Mouse (Mus musculus): ENCODE data around the gene Pin1rt1. TPM values are rescaled to one million over a fixed set of nuclear protein-coding genes. Genes with fewer than 3 reads are reported as not detected.

Gene Pin1rt1
- total RNA-seq, 2 experiments from 2014 or later = not detected

DNA sequence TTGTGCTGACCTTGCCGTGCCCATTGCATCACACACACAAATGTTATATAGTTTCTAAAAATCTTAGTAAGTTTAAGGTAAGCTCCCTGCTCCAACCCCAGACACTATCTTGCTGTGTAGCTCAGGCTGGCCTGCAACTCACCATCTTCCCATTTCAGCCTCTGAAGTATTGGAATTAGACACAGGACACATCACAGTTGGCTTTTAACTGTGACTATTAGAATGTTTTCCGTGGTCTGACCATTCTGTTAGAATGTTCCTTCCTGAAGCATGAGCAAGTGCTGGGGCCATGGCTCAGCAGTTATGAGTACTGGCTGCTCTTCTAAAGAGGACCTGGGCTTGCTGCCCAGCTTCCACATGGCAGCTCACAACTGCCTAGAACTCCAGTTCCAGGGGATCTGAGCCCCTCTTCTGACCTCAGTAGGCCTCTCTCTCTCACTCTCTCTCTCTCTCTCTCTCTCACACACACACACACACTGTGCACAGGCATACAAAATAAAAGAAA lies 1.1 kb upstream of the Pin1rt1 start:
- no peak for ATAC-seq (replicated peaks; ENCODE audit: low FRiP score, low TSS enrichment, poor library complexity, severe bottlenecking)

DNA sequence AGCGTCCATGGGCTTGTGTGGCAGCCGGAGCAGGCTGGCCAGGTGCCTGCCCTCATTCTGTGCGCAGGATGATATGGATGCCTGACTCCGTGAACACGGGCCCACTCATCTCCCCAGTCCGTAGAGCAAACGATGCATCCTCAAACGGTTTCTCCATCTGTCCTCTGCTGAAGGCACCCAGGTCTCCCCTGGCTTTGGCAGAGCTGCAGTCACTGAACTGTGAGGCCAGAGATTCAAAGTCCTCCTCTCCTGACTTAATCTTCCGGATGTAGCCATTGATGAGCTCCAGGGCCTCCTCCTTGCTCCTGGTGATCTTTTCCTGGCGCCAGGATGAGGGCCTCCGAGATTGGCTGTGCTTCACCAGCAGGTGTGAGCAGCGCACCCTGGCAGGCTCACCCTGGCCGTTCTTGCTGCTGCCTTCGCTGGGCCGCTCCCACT lies 1.9 kb downstream of the Pin1rt1 start:
- ATAC-seq (replicated peaks; ENCODE audit: low FRiP score, low TSS enrichment, poor library complexity, severe bottlenecking) = no peak

- ATAC-seq (replicated peaks; ENCODE audit: low FRiP score, low TSS enrichment, poor library complexity, severe bottlenecking) = no peak; the same call in 1 of the 2 replicates
Measured at GRCm38 (mm10) chr2:104712486-104712809, 3.7 kb downstream of the Pin1rt1 start.

DNA sequence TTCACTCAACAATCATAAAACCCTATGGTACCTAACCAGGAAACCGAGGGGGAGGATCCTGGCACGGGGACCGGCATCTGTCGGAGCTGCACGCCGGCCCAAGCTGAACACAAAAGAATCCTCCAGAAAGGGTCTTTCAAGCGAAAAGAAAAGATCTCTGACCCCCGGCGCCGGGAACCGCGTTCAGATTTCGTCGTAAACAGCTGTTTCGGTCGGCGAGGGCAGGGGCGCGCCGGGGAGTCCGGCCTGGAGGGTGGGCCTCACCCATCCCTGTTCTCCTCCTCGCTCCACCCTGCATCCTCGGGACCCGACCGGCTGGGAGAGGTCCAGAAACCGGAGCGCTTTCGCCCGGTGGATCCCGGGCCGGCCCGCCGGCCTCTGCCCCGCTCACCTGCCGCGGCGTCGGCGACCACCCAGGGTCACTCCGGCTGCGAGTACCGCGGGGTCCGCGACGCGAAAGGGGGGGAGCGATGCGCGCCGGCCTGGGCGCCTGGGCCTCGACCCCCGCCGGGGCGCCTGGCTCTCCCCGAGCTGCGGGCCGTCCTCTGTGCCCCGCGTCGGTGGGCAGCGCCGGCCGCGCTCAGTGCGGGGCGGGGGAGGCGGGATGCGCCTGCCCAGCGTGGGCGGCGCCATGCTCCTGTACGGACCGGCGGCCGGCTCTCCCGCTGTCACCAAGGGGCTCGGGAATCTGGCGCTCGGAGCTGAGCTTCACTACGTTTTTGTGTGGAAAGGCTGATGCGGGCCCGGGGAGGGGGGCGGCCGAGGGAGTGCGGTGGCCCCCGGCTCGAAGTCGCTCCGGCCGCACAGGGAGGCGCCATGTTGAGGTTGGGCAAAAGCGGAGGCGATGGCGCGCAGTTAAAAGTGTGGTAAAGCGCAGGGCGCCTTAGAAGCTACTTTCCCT lies 4.3 kb downstream of the Pin1rt1 start, which contains the start of gene Tcp11l1:
Tcp11l1 (minus strand) TSS at position 585 of the 901 bp plus-strand sequence.
- ATAC-seq (replicated peaks; ENCODE audit: low FRiP score, low TSS enrichment, poor library complexity, severe bottlenecking) = peak; percentile 71

- no peak for ATAC-seq (replicated peaks; ENCODE audit: low FRiP score, low TSS enrichment, poor library complexity, severe bottlenecking)
Measured at GRCm38 (mm10) chr2:104710670-104711370, 5.4 kb downstream of the Pin1rt1 start.

DNA sequence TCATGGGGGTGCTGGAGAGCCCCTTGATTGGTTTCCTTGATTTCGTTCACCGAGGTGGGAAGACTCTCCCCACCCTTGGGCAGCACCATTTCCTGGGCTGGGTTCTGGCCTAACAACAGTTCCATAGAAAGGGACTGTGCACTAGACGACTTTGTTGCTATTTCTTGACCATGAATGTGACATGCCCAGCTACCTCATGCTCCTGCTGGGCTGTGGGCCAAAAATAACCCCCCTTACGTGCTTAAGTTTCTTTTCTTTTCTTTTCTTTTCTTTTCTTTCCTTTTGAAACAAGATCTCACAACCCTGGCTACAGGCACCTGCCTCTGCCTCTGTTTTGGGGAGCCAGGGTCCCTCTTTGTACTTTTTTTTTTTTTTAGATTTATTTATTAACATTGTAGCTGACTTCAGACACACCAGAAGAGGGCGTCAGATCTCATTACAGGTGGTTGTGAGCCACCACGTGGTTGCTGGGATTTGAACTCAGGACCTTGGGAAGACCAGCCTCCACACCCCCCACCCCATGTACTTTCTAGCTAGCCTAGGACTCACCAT lies 6.3 kb downstream of the Pin1rt1 start:
- no peak for ATAC-seq (replicated peaks; ENCODE audit: low FRiP score, low TSS enrichment, poor library complexity, severe bottlenecking)

DNA sequence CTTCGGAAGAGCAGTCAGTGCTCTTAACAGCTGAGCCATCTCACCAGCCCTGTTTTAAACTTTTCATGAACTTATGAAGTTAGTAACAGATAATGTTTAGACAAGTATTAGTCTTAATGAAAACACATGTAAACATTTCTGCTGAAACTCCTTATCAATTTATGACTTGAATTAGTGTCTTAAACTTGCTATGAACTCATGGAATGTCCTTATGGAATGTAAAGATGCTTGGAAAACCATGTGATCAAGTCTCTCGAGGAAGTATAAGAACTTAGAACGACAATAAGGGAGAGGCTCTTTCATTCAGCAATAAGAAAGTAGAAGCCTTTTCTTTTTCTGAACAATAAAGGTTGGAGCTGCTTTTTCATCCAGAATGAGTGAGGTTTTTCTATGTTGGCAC lies 11.8 kb downstream of the Pin1rt1 start:
- ATAC-seq (replicated peaks; ENCODE audit: low FRiP score, low TSS enrichment, poor library complexity, severe bottlenecking) = no peak

DNA sequence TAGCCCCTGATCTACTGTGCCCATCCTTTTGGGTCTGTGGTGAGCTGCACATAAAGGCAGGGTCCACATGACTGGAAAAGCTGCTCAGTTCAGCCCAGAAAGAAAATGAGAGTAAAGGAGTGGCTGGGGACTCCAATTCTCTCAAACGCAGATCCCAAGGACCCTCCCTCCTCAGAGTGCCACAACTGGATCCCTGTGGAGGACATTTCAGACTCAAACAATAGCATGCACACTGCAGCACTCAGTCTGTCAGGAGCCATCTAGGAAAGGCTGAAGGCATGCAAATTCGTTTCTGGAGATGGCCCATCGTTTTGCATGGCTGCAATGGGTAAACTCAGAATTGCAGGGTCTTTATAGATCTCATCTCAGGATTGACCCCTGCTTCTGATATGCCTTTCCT lies 13.0 kb downstream of the Pin1rt1 start:
- no peak for ATAC-seq (replicated peaks; ENCODE audit: low FRiP score, low TSS enrichment, poor library complexity, severe bottlenecking)

GRCm38 (mm10) chr2:104699659-104700058 lies 16.5 kb downstream of the Pin1rt1 start:
- no peak for ATAC-seq (replicated peaks; ENCODE audit: low FRiP score, low TSS enrichment, poor library complexity, severe bottlenecking)

GRCm38 (mm10) chr2:104692551-104692950 lies 23.6 kb downstream of the Pin1rt1 start:
- no peak for ATAC-seq (replicated peaks; ENCODE audit: low FRiP score, low TSS enrichment, poor library complexity, severe bottlenecking)

DNA sequence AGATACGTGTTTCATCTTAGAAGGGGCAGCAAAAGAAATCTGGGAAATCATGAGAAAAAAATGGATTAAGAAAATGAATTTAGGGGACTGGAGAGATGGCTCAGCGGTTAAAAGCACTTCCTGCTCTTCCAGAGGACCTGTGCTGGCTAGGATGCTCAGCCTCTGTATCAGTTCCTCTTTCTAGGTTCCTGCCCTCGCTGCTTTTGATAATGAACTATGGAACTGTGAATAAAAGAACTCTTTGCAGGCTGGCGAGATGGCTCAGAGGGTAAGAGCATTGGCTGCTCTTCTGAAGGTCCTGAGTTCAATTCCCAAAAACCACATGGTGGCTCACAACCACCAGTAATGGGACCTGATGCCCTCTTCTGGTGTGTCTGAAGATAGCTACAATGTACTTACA lies 25.5 kb downstream of the Pin1rt1 start:
- no peak for ATAC-seq (replicated peaks; ENCODE audit: low FRiP score, low TSS enrichment, poor library complexity, severe bottlenecking)

DNA sequence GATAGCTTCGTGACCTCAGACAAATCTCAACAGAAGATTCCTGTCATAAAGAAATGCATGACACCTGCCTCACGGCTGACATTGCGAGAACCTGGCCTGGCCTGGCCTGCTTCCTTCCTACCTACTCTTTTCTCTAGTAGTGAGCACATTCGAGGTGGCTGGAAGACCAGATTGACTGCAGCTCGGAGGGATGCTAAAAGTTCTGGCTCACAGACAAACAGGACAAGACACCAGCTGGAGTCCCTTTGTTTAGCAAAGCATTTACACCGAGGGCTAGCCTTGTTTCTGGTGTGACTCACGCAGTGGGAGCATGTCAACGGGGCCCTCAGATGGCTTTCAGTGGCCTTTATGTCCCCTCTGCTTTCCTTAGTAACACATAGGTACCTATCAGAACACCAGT lies 27.5 kb downstream of the Pin1rt1 start:
- no peak for ATAC-seq (replicated peaks; ENCODE audit: low FRiP score, low TSS enrichment, poor library complexity, severe bottlenecking)

DNA sequence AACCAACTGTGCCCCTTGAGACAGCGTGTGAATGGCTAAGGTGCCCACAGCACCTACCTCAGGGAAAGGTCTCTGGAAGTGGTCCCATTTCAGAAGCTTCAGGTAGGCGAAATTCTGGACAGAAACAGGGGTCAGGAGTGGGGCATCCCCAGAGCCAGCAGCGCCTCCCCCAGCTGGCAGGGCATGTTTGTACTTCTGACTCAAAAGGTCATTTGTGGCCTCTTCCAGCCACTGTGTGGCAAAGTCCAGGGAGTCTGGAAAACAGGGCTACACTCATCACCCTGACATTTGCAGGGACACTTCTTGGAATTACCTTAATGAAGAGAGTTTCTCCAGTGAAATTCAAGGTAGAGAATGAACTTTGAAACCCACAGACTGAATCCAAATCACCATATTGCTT lies 27.9 kb downstream of the Pin1rt1 start:
- no peak for ATAC-seq (replicated peaks; ENCODE audit: low FRiP score, low TSS enrichment, poor library complexity, severe bottlenecking)

DNA sequence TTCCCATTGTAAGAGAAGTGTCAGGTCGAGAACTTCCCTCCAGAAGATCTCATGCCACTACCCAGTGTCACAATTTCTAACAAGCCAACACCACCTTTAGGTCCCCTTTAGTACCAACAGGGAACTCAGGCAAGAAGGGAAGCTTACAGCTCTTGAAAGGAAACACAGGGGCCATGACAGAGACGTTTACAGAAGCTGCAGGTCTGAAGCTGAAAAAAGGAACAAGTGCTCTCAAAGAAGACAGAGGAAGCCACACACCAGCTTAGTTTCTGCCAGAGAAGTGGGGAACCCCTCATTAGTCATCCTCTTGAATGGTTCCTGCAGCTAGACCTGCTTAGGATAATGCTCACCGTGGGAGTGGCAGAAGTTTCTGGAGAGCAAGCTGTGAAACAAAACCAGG lies 28.9 kb downstream of the Pin1rt1 start:
- ATAC-seq (replicated peaks; ENCODE audit: low FRiP score, low TSS enrichment, poor library complexity, severe bottlenecking) = no peak

- peak; percentile 92 for ATAC-seq (replicated peaks; ENCODE audit: low FRiP score, low TSS enrichment, poor library complexity, severe bottlenecking)
Measured at GRCm38 (mm10) chr2:104685418-104685817, 30.8 kb downstream of the Pin1rt1 start.

GRCm38 (mm10) chr2:104684771-104685170 lies 31.4 kb downstream of the Pin1rt1 start:
- ATAC-seq (replicated peaks; ENCODE audit: low FRiP score, low TSS enrichment, poor library complexity, severe bottlenecking) = no peak

- no peak for ATAC-seq (replicated peaks; ENCODE audit: low FRiP score, low TSS enrichment, poor library complexity, severe bottlenecking)
Measured at GRCm38 (mm10) chr2:104677326-104677725, 38.9 kb downstream of the Pin1rt1 start.

DNA sequence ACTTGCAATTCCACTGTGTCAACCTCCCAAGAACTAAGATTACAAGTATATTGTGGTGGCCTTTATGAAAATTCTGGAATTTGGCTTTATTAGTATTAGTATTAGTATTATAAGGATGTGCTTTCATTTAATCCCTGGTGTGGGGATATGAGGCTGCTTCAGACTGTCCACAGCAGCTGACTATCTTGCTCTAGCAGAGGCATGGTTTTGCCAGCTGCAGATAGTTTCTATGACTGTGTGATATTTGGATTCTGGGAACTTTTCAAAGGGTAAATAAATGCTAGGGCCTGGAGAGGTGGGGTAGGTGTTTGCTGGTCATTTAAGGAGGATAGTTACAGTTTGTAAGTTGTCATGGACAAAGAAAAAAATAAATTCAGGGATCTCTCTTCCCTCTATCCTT lies 44.5 kb downstream of the Pin1rt1 start:
- no peak for ATAC-seq (replicated peaks; ENCODE audit: low FRiP score, low TSS enrichment, poor library complexity, severe bottlenecking)

- ATAC-seq (replicated peaks; ENCODE audit: low FRiP score, low TSS enrichment, poor library complexity, severe bottlenecking) = no peak
Measured at GRCm38 (mm10) chr2:104669122-104669804, 46.9 kb downstream of the Pin1rt1 start.
